Mouse (Mus musculus): ENCODE results near the gene Lrig2. TPM values are rescaled to one million over a fixed set of nuclear protein-coding genes. Genes with fewer than 3 reads are reported as not detected.
A peak's percentile ranks its signal among the peaks of the same experiment; 100 is the strongest.

Lrig2 gene
- polyA plus RNA-seq, 1 experiment from 2014 or later: 11.4 TPM

DNA sequence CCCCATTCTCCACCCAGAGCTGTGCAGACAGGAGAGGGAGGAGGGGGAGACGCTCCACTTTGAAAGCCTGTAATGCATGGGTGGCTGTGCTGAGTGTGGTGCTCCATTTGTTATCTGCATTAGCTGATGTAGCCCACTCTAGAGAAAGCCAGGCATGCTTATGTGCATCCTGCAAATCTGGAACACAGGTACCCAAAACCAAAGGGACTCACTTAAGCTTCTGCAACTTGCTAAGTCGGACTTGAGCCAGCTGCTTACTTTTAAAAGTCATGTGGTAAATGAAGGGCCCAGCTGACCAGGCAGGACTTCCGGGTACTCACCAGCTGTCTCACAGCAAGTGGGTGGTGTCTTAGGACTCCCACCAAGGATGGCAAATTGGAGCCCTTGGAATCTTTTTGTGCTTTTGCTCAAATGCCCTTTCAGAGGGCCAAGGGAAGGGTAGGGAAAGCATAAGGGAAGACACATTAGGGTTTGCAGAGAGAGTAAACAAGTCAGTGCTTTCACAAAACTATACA is 66.7 kb downstream of the Lrig2 start:
- no peak overlapping the region for H3K27ac ChIP-seq (replicated peaks)
- no peak overlapping the region for H3K9ac ChIP-seq
- H3K9me3 ChIP-seq: no peaks in the 10 kb centered on the region
- no peaks in the 10 kb centered on the region for H3K36me3 ChIP-seq
- no peaks in the 10 kb centered on the region for H3K27me3 ChIP-seq (replicated peaks)
- H3K4me2 ChIP-seq: no peak overlapping the region
- no peak overlapping the region for H3K4me3 ChIP-seq
- 58% methylated on average over 3 of the region's 3 CpGs for WGBS
- peaks cover 30% of the 10 kb centered on the region for H3K4me1 ChIP-seq
- no peak for ATAC-seq (ENCODE audit: extremely low read depth, insufficient number of reproducible peaks, low FRiP score, low TSS enrichment)

DNA sequence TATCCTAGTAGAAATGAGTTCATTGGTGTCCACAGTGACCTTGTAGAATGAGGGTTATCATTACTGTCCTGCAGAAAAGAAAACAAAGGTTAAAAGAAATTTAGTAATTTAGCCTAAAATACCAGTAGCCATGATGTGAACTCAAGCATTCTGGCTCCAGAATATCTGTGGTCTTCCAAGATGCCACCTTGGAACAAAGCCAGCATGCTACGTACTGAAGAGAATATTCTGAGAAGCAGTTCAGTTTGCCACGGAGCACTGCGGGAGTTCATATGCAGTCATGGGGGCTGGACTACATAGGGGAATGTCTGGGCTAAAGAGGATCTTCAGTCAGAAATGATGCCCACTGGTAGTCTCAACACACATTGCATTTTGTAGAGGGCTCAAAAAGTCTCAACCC is 67.6 kb downstream of the Lrig2 start:
- ATAC-seq (ENCODE audit: extremely low read depth, insufficient number of reproducible peaks, low FRiP score, low TSS enrichment): no peak

DNA sequence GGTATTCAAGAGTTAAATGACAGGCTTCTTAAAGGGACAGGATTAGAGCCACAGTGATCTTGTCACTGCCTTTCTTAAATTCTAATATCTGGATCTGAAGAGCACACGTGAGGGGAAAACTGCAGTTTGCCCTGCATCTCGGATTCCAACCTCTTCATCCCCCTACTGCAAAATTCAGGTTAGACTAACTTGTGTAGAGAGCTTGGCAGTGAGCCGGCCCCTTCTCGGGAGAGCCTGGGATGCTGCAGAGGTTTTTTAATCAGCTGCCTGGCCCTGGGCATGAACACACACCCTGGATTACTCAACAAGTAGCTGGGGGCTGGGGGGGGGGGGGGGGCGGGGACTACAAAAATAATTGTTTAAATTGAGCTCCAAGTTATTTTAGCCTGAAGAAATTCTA is 69.4 kb downstream of the Lrig2 start:
- no peaks in the 10 kb centered on the region for H3K9me3 ChIP-seq
- peaks cover 36% of the 10 kb centered on the region for H3K4me1 ChIP-seq
- H3K9ac ChIP-seq: peak overlapping the region; percentile 64

More for the DNA sequence above, 67.6 kb downstream of the Lrig2 start:
- Histone ChIP-seq H3K27me3 (replicated peaks) (no peaks in the 10 kb centered on the region), H3K9me3 (no peaks in the 10 kb centered on the region), H3K4me2 (no peak overlapping the region), H3K4me1 (peaks cover 33% of the 10 kb centered on the region), H3K4me3 (no peak overlapping the region), H3K36me3 (no peaks in the 10 kb centered on the region), H3K9ac (no peak overlapping the region), H3K27ac (replicated peaks) (no peak overlapping the region)
- WGBS: 68% methylated on average over 3 of the region's 3 CpGs

DNA sequence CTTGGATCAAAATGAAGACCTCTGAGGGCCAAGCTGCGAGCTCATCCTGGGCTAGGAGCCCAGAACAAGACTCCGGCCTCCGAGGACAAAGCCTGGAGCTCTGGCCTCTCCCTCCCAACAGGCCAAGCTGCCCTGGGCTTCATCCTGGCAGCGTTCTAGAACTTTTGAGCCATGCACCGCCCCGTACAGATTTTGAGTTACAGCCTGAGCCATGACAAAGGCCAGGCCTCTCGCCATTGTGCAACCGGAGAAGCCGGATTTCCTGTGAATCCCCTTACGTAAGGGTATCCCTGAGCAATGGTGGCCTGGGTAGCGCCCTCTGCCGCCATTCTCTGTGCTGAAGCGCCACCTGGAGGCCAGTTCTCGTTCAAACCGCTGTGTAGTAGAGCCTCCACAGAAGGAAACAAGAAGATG is 69.8 kb downstream of the Lrig2 start:
- WGBS: 6% methylated on average over 15 of the region's 15 CpGs
- Histone ChIP-seq H3K4me1 (peaks cover 40% of the 10 kb centered on the region), H3K4me2 (peak overlapping the region; percentile 64), H3K9me3 (no peaks in the 10 kb centered on the region), H3K9ac (peak overlapping the region; percentile 75), H3K27me3 (replicated peaks) (no peaks in the 10 kb centered on the region), H3K4me3 (peak overlapping the region; percentile 37), H3K36me3 (no peaks in the 10 kb centered on the region), H3K27ac (replicated peaks) (peak overlapping the region; percentile 79)
- peak; percentile 64 for ATAC-seq (ENCODE audit: extremely low read depth, insufficient number of reproducible peaks, low FRiP score, low TSS enrichment)

More for the DNA sequence above, 69.4 kb downstream of the Lrig2 start:
- peak overlapping the region; percentile 37 for H3K4me3 ChIP-seq
- no peaks in the 10 kb centered on the region for H3K27me3 ChIP-seq (replicated peaks)
- peak overlapping the region; percentile 79; the same call in 1 of the 2 replicates for H3K27ac ChIP-seq (replicated peaks)
- peak overlapping the region; percentile 64 for H3K4me2 ChIP-seq
- no peak for ATAC-seq (ENCODE audit: extremely low read depth, insufficient number of reproducible peaks, low FRiP score, low TSS enrichment)
- 12% methylated on average over 5 of the region's 5 CpGs for WGBS
- no peaks in the 10 kb centered on the region for H3K36me3 ChIP-seq

DNA sequence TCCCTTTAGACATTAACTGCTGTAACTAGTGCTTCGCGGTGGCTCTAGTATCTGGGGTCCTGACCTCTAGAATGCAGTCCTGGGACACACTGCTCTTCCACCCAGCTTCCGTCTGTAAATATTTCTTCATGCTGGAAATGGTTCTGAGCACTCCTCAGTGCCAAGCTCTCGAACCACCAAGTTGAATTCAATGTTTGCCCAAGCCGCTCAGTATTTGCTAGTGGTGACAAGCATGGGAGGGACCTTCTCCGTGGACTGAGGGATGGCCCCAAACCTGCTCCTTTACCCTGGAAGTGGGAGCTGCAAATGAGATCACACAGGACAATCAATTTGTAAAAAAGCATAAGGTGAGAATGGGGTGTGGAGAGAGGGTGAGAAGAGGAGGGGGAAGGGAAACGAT is 70.3 kb downstream of the Lrig2 start:
- H3K4me2 ChIP-seq: peak overlapping the region; percentile 64
- H3K9me3 ChIP-seq: no peaks in the 10 kb centered on the region
- ATAC-seq (ENCODE audit: extremely low read depth, insufficient number of reproducible peaks, low FRiP score, low TSS enrichment): no peak
- peak overlapping the region; percentile 79 for H3K27ac ChIP-seq (replicated peaks)
- H3K27me3 ChIP-seq (replicated peaks): no peaks in the 10 kb centered on the region
- WGBS: 51% methylated on average over 7 of the region's 7 CpGs
- 0 out of 2 replicates have a peak overlapping the region, but pooled peaks have one; percentile 37 for H3K4me3 ChIP-seq
- H3K4me1 ChIP-seq: peaks cover 40% of the 10 kb centered on the region
- H3K9ac ChIP-seq: peak overlapping the region; percentile 75
- no peaks in the 10 kb centered on the region for H3K36me3 ChIP-seq

DNA sequence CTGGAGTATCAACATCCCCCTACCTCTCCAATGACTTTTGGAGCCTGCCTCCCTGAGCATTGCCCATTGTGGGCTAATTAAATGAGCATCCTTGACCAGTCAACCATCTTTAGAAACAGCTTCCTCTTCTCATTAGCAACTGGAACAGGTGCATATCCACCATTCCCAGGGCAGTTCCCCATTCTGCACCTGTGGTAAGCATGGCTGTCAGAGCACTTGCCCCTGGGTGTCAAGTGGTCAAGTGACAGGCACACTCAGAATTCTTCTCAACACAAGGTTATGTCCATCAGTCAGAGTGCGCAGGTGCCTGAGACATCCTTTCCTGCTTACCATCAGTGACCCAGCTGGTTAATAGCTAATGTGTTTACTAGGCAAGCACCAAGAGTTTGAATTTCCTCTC is 72.9 kb downstream of the Lrig2 start:
- H3K4me1 ChIP-seq: peaks cover 46% of the 10 kb centered on the region
- 78% methylated on average over 1 of the region's 1 CpGs for WGBS
- H3K4me3 ChIP-seq: no peak overlapping the region
- no peak overlapping the region for H3K9ac ChIP-seq
- no peak overlapping the region for H3K27ac ChIP-seq (replicated peaks)
- H3K36me3 ChIP-seq: no peaks in the 10 kb centered on the region
- no peak overlapping the region for H3K4me2 ChIP-seq
- no peak for ATAC-seq (ENCODE audit: extremely low read depth, insufficient number of reproducible peaks, low FRiP score, low TSS enrichment)
- no peaks in the 10 kb centered on the region for H3K9me3 ChIP-seq
- no peaks in the 10 kb centered on the region for H3K27me3 ChIP-seq (replicated peaks)

DNA sequence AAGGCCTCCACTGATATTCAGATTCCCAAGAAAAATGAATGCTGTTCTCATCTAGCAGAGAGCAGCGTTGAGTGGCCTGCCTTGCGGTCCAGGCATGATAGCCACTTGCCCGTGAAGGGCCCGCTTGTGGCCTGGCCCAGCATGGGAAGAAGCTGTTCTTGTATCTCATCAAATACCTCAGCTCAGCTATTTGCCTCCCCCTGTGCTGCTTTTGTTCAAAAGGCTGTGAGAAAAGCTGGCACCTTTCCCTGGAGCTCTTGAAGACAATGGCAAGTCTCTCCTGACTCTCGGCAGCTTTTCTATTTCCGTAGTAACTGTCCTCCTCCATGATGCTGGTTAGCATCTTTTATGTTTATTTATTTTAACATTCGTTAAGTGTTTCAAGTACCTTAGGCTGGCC is 74.1 kb downstream of the Lrig2 start:
- Histone ChIP-seq H3K36me3 (no peaks in the 10 kb centered on the region), H3K9me3 (no peaks in the 10 kb centered on the region), H3K9ac (no peak overlapping the region), H3K4me2 (no peak overlapping the region), H3K27me3 (replicated peaks) (no peaks in the 10 kb centered on the region), H3K27ac (replicated peaks) (peak overlapping the region; percentile 50), H3K4me3 (no peak overlapping the region), H3K4me1 (peaks cover 47% of the 10 kb centered on the region)
- WGBS: 44% methylated on average over 7 of the region's 7 CpGs
- no peak for ATAC-seq (ENCODE audit: extremely low read depth, insufficient number of reproducible peaks, low FRiP score, low TSS enrichment)

DNA sequence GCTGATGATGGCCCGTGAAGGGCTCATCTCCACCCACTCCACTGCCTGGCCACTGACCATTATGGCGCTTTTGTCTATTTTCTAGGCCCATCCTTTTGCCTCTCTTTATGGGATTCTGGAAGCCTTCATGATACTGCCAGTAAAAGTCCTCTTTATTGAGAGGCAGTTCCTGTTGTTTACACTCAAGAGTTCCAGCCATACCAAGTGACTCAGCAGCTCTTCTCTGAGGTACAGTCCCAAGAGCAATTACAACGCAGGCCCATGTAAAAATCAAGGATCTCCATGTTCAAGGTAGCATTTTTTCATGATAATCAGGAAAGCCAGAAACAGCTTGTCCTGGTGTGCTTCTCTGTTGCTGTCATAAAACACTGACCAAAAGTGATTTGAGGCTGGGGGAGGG is 75.8 kb downstream of the Lrig2 start:
- 84% methylated on average over 3 of the region's 3 CpGs for WGBS
- Histone ChIP-seq H3K27me3 (replicated peaks) (no peaks in the 10 kb centered on the region), H3K4me3 (no peak overlapping the region), H3K36me3 (no peaks in the 10 kb centered on the region), H3K27ac (replicated peaks) (no peak overlapping the region), H3K9me3 (no peaks in the 10 kb centered on the region), H3K9ac (no peak overlapping the region), H3K4me2 (no peak overlapping the region), H3K4me1 (peaks cover 44% of the 10 kb centered on the region)
- no peak for ATAC-seq (ENCODE audit: extremely low read depth, insufficient number of reproducible peaks, low FRiP score, low TSS enrichment)

DNA sequence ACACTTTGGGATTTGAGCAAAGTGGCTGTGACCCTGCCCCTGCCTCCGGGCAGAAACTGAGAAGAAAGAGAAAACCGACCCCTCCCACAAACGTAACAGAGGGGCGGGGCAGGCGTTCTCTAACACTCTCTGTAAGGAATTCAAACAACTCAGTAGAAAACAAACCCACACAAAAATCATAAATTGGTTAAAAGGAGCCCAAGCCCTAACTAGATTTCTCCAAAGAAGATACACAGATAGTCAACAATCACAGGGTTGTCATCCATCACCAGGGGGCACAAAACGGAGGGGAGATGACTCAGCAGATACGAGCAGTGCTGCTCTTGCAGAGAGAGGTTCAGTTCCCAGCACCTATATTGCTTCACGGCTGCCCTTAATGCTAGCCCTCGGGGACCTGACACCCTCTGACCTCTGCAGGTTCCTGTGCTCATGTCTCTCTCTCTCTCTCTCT is 77.4 kb downstream of the Lrig2 start:
- Histone ChIP-seq H3K9me3 (no peaks in the 10 kb centered on the region), H3K36me3 (no peaks in the 10 kb centered on the region), H3K4me1 (peaks cover 38% of the 10 kb centered on the region), H3K27me3 (replicated peaks) (no peaks in the 10 kb centered on the region), H3K4me2 (peak overlapping the region; percentile 63), H3K27ac (replicated peaks) (no peak overlapping the region), H3K4me3 (peak overlapping the region; percentile 42), H3K9ac (peak overlapping the region; percentile 59)
- 10% methylated on average over 9 of the region's 9 CpGs for WGBS
- no peak for ATAC-seq (ENCODE audit: extremely low read depth, insufficient number of reproducible peaks, low FRiP score, low TSS enrichment)

DNA sequence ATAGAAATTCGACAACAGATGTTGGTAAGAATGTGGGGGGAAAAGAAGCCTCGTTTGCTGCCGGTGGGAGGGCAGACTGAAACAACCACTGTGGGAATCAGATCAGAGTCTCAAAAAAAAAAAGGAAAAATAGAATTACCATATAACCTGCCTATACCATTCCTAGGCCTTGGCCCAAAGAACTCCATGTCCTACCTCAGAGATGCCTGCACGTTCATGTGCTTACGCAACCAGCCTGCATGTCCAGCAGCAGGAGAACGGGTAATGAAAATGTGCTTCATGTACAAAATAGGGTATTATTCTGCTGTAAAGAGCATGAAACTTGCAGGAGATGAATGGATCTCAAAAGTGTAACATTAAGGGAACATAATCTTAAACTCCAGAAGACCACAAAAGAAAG is 79.1 kb downstream of the Lrig2 start:
- H3K4me2 ChIP-seq: no peak overlapping the region
- ATAC-seq (ENCODE audit: extremely low read depth, insufficient number of reproducible peaks, low FRiP score, low TSS enrichment): no peak
- peak overlapping the region; percentile 81; the same call in 1 of the 2 replicates for H3K27ac ChIP-seq (replicated peaks)
- no peaks in the 10 kb centered on the region for H3K9me3 ChIP-seq
- no peaks in the 10 kb centered on the region for H3K27me3 ChIP-seq (replicated peaks)
- peaks cover 38% of the 10 kb centered on the region for H3K4me1 ChIP-seq
- H3K36me3 ChIP-seq: no peaks in the 10 kb centered on the region
- H3K4me3 ChIP-seq: no peak overlapping the region
- WGBS: 82% methylated on average over 6 of the region's 6 CpGs
- H3K9ac ChIP-seq: no peak overlapping the region

DNA sequence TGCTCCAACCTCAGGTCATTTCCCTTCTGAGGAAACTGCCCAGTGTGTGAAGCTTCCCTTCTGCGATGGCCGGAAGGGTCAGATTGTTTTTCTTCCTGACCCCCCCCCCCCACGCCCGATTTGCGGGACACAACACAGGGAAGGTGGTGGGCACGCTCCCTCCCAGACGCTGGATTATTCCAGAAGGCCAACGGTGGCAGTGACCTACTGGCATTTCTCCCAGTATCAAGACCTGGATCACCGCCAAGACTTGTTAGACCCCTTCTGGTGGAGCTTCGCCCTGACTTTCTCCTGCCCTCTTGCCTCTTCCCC is 79.9 kb downstream of the Lrig2 start:
- Histone ChIP-seq H3K4me2 (peak overlapping the region; percentile 46), H3K36me3 (no peaks in the 10 kb centered on the region), H3K27me3 (replicated peaks) (no peaks in the 10 kb centered on the region)

DNA sequence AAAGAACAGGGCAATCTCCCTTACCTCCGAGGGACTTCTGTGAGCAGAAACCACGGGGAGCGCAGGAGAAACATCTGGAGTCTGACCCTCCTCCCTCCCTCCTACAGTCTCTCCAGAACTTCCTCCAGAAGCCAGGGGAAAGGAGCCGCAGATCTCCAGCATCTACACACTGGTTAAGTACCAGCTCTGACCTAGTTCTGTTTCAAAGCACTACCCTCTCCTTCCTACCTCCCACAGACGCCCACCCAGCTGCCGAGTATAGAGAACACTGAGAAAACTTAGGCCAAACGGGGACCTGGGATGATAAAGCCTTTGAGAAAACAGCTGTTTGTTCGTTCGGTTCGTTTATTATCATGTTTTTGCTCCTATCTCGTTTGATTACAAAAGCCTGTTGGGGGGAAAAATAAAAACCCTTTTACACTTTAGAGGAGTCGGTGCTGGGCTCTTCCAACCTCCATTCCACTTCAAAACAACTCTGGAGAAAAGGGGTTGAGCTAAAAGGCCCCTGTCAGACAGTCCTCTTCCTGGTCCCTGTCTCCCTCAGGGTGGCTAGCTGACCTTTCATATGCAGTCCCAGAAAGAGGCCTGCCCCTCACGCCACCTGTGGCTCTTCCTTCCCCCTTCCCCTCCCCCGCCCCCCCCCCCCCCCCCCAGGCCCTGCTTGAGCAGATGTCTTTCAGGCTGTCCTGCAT is 80.4 kb downstream of the Lrig2 start:
- Histone ChIP-seq H3K4me3 (no peak overlapping the region), H3K4me2 (peak overlapping the region; percentile 46), H3K9ac (peak overlapping the region; percentile 44), H3K27me3 (replicated peaks) (no peaks in the 10 kb centered on the region), H3K36me3 (no peaks in the 10 kb centered on the region), H3K27ac (replicated peaks) (peak overlapping the region; percentile 81), H3K4me1 (peaks cover 31% of the 10 kb centered on the region), H3K9me3 (no peaks in the 10 kb centered on the region)
- ATAC-seq (ENCODE audit: extremely low read depth, insufficient number of reproducible peaks, low FRiP score, low TSS enrichment): no peak
- 10% methylated on average over 13 of the region's 14 CpGs for WGBS

More for the DNA sequence above, 79.9 kb downstream of the Lrig2 start:
- 20% methylated on average over 10 of the region's 10 CpGs for WGBS
- peak overlapping the region; percentile 44; the same call in 1 of the 2 replicates for H3K9ac ChIP-seq
- no peaks in the 10 kb centered on the region for H3K9me3 ChIP-seq
- ATAC-seq (ENCODE audit: extremely low read depth, insufficient number of reproducible peaks, low FRiP score, low TSS enrichment): no peak; the same call in 1 of the 2 replicates
- H3K27ac ChIP-seq (replicated peaks): peak overlapping the region; percentile 81
- peaks cover 31% of the 10 kb centered on the region for H3K4me1 ChIP-seq
- no peak overlapping the region for H3K4me3 ChIP-seq

Data from heart, embryonic 13.5 days (tissue).